Mouse (Mus musculus) hindbrain, embryonic 11.5 days (tissue): Measurements from ENCODE around the gene Pde1a. TPM values are rescaled to one million over a fixed set of nuclear protein-coding genes. Genes with fewer than 3 reads are reported as not detected.

ENCODE experiments used
- ATAC-seq: fragments of 200-750 bp; cut with Nextera tagmentation; 2 replicates; pipeline ENCODE4 v1.8.0; 2017; ENCODE audit warnings: mild to moderate bottlenecking, moderate TSS enrichment, moderate library complexity; ENCODE audit not compliant: low FRiP score
- DNase-seq: peaks from one replicate; pipeline ENCODE4 v3.0.0-alpha.2; 2015; ENCODE audit warnings: low spot score
- H3K27ac ChIP-seq: fragments of 300-500 bp; sonication (generic); 2 replicates; pipeline ENCODE4 v1.5.1; 2014; ENCODE audit warnings: mild to moderate bottlenecking, low read depth, low read length
- H3K27me3 ChIP-seq: fragments of 300-500 bp; sonication (generic); 2 replicates; pipeline ENCODE4 v1.6.1; 2014; ENCODE audit warnings: mild to moderate bottlenecking, low read length, moderate library complexity, mixed read lengths; ENCODE audit not compliant: control insufficient read depth, insufficient read depth
- H3K36me3 ChIP-seq: fragments of 300-500 bp; sonication (generic); 2 replicates; pipeline ENCODE4 v1.6.1; 2014; ENCODE audit warnings: mild to moderate bottlenecking, low read length, moderate library complexity, mixed read lengths; ENCODE audit not compliant: control insufficient read depth, insufficient read depth
- H3K4me1 ChIP-seq: fragments of 300-500 bp; sonication (generic); replicated peaks from 2 replicates; pipeline ENCODE4 v1.6.1; 2014; ENCODE audit warnings: low read length, mixed read lengths; ENCODE audit not compliant: control insufficient read depth, insufficient read depth
- H3K4me2 ChIP-seq: fragments of 300-500 bp; sonication (generic); replicated peaks from 2 replicates; pipeline ENCODE4 v1.6.1; 2014; ENCODE audit warnings: mild to moderate bottlenecking, low read depth, low read length
- H3K4me3 ChIP-seq: fragments of 300-500 bp; sonication (generic); 2 replicates; pipeline ENCODE4 v1.5.1; 2014; ENCODE audit warnings: low read depth, low read length
- H3K9ac ChIP-seq: fragments of 300-500 bp; sonication (generic); 2 replicates; pipeline ENCODE4 v1.6.1; 2014; ENCODE audit warnings: low read depth, low read length
- H3K9me3 ChIP-seq: fragments of 300-500 bp; sonication (generic); 2 replicates; pipeline ENCODE4 v1.6.1; 2016; ENCODE audit warnings: low read length; ENCODE audit not compliant: control insufficient read depth
- WGBS: fragments of 180-500 bp; shearing (Covaris S2); extraction: QIAGEN DNeasy Blood & Tissue Kit; methylation state at CpG from one replicate; pipeline ENCODE4 v1.1.7; 2014; 5-methylcytosine and 5-hydroxymethylcytosine counted together
- polyA plus RNA-seq: library from polyadenylated mRNA; unstranded; fragments of >200 nt; fragmentation: Nextera tagmentation; extraction: Ambion mirVana; gene quantifications from 2 replicates; pipeline ENCODE4 v1.2.1, GENCODE M21; 2014

Gene Pde1a
- polyA plus RNA-seq, 1 experiment from 2014 or later: 1.6 TPM

- no peak overlapping the region for H3K27ac ChIP-seq
- no peak overlapping the region for H3K4me2 ChIP-seq
- no peak overlapping the region for H3K9ac ChIP-seq
- no peak overlapping the region for H3K4me3 ChIP-seq
- no peaks in the 10 kb centered on the region for H3K4me1 ChIP-seq
- H3K27me3 ChIP-seq: no peaks in the 10 kb centered on the region
- ATAC-seq: no peak
- no peaks in the 10 kb centered on the region for H3K36me3 ChIP-seq
- H3K9me3 ChIP-seq: no peaks in the 10 kb centered on the region
- 75% methylated on average over 5 of the region's 5 CpGs for WGBS
- no peak for DNase-seq
Measured at GRCm38 (mm10) chr2:79839513-79839912, 289.7 kb downstream of the Pde1a start.

DNA sequence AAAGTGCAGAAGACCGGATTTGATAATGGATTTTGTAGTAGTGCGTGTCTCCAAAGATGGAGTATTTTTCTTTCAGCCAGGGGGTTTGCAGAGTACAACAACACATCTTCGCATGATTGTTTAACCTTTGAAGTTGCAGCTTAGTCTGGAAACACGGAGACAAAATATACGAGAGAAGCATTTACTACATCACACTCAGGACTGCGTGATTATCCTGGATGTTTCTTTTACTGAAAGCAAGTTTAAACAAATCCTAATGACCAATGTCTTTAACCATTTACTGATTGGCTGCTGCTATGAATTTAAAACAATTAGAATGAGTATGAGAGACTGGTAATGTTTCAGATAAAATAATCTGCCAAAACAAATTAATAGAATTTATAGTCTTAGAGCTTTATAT, 290.2 kb downstream of the Pde1a start:
- Histone ChIP-seq H3K4me2 (no peak overlapping the region), H3K9ac (no peak overlapping the region), H3K27me3 (no peaks in the 10 kb centered on the region), H3K4me1 (no peaks in the 10 kb centered on the region), H3K9me3 (no peaks in the 10 kb centered on the region), H3K36me3 (no peaks in the 10 kb centered on the region), H3K4me3 (no peak overlapping the region), H3K27ac (no peak overlapping the region)
- ATAC-seq (no peak), DNase-seq (no peak)
- 87% methylated on average over 6 of the region's 6 CpGs for WGBS

- ATAC-seq (no peak), DNase-seq (no peak)
- Histone ChIP-seq H3K9ac (no peak overlapping the region), H3K4me3 (no peak overlapping the region), H3K27me3 (no peaks in the 10 kb centered on the region), H3K27ac (no peak overlapping the region), H3K9me3 (no peaks in the 10 kb centered on the region), H3K36me3 (no peaks in the 10 kb centered on the region), H3K4me1 (no peaks in the 10 kb centered on the region), H3K4me2 (no peak overlapping the region)
- 93% methylated on average over 4 of the region's 4 CpGs for WGBS
Measured at GRCm38 (mm10) chr2:79825853-79826252, 303.4 kb downstream of the Pde1a start.

- H3K27ac ChIP-seq: no peak overlapping the region
- WGBS: 75% methylated on average over 3 of the region's 3 CpGs
- H3K9me3 ChIP-seq: no peaks in the 10 kb centered on the region
- H3K9ac ChIP-seq: no peak overlapping the region
- H3K27me3 ChIP-seq: no peaks in the 10 kb centered on the region
- no peaks in the 10 kb centered on the region for H3K36me3 ChIP-seq
- ATAC-seq (no peak), DNase-seq (no peak)
- no peak overlapping the region for H3K4me2 ChIP-seq
- no peaks in the 10 kb centered on the region for H3K4me1 ChIP-seq
- no peak overlapping the region for H3K4me3 ChIP-seq
Measured at GRCm38 (mm10) chr2:79819543-79819942, 309.7 kb downstream of the Pde1a start.

DNA sequence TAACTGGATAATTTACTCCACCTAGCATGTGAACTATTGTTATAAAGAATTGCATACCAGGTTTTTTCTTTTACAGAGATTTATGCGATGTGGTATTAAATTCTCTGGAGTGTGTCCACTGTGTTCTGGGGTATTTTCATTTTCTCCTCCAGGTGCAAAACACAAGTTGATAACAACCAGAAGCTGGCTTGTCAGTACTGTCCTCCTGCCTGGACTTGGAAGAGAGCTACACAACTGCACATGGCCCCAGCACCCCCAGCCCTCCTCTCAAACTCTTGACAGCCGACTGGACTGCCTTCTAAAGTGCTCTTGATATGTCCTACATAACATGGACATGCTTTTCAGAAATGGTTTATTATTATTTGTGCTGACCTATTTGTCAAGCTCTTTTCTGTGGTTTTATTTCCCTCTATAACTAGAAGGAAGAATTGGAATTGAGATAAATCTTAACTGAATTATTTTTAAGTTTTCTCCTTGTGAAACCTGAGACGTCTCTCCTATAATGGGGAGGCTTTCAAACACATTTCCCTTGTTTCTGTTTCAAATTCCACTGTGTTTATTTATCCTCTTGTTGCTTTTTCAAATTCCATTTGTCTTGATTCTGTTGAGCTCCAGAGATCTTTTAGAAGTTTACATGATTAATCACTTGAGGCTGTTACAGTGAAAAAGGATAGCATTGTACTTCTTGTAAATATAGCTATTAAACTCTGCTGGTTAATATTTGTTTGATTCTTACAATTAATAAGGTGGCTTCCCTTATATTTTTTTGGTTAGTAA, 313.4 kb downstream of the Pde1a start:
- no peak overlapping the region for H3K4me2 ChIP-seq
- no peak overlapping the region for H3K4me3 ChIP-seq
- H3K9ac ChIP-seq: no peak overlapping the region
- ATAC-seq (no peak), DNase-seq (no peak)
- no peaks in the 10 kb centered on the region for H3K4me1 ChIP-seq
- WGBS: 56% methylated on average over 3 of the region's 3 CpGs
- no peak overlapping the region for H3K27ac ChIP-seq
- no peaks in the 10 kb centered on the region for H3K36me3 ChIP-seq
- no peaks in the 10 kb centered on the region for H3K27me3 ChIP-seq
- no peaks in the 10 kb centered on the region for H3K9me3 ChIP-seq

DNA sequence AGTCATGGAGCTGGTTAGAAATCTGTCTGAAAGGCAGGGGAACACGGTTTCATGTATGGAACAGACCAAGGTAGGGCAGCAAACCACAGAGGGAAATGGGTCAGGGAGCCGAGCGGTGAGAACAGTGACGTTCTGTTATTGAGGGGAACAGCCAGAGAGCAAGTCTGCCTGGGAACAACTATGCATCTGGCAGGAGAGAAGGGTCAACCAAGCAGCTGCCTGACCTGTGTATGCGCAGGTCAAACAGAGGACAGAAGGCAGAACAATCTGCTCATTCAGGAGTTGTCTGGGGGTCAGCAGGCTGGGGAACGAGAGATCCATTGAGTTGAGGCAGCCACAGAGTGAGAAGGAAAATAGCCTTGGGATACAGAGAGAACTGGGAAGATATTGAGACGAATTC, 330.6 kb downstream of the Pde1a start:
- Histone ChIP-seq H3K4me2 (no peak overlapping the region), H3K9ac (no peak overlapping the region), H3K4me3 (no peak overlapping the region), H3K36me3 (no peaks in the 10 kb centered on the region), H3K27ac (no peak overlapping the region), H3K9me3 (no peaks in the 10 kb centered on the region), H3K4me1 (no peaks in the 10 kb centered on the region), H3K27me3 (no peaks in the 10 kb centered on the region)
- ATAC-seq (peak; percentile 84), DNase-seq (peak; percentile 56)
- 10% methylated on average over 7 of the region's 7 CpGs for WGBS

DNA sequence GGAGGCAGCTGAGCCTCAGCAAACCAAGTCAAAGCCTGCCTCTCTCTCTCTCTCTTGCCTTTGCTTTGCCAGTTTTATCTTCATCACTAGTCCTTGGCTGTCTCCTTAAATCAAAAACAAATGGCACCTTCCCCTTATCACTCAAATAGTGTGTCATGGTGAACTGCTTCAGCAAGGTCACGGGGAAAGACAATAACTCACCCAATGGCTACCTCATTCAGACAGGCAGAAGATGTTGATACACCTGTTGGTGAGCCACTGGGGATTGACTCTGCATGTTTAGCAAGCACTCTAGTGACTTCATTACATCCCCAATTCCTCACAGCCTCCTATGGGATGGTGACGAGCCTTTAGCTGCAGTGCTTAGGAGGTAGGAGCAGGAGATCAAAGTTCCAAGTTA, 331.8 kb downstream of the Pde1a start:
- H3K9ac ChIP-seq: no peak overlapping the region
- H3K4me1 ChIP-seq: no peaks in the 10 kb centered on the region
- no peak overlapping the region for H3K4me2 ChIP-seq
- H3K4me3 ChIP-seq: no peak overlapping the region
- no peak overlapping the region for H3K27ac ChIP-seq
- no peaks in the 10 kb centered on the region for H3K9me3 ChIP-seq
- no peaks in the 10 kb centered on the region for H3K27me3 ChIP-seq
- H3K36me3 ChIP-seq: no peaks in the 10 kb centered on the region
- 54% methylated on average over 2 of the region's 2 CpGs for WGBS
- DNase-seq (no peak), ATAC-seq (no peak)

- 83% methylated on average over 2 of the region's 2 CpGs for WGBS
- Histone ChIP-seq H3K9me3 (no peaks in the 10 kb centered on the region), H3K4me3 (no peak overlapping the region), H3K4me2 (no peak overlapping the region), H3K36me3 (no peaks in the 10 kb centered on the region), H3K27ac (no peak overlapping the region), H3K4me1 (no peaks in the 10 kb centered on the region), H3K9ac (no peak overlapping the region), H3K27me3 (no peaks in the 10 kb centered on the region)
- DNase-seq (no peak), ATAC-seq (no peak)
Measured at GRCm38 (mm10) chr2:79793186-79793585, 336.1 kb downstream of the Pde1a start.

DNA sequence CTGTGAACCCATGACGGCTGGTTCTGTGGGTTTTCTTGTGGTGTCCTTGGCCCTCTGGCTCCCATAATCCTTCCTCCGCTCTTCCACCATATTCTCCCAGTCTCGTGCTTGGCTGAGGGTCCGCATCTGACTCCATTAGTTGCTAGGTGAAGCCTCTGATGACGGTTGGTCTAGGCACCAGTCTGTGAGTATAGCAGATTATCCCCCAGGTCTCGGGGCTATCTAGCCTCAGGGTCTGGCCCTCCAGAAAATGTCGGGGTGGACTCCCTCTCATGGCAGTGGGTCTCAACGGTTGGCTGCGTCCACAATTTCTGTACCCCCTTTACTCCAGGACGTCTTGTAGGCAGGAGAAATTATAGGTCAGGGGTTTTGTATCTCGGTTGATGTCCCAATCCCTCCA, 342.8 kb downstream of the Pde1a start:
- Histone ChIP-seq H3K4me3 (no peak overlapping the region), H3K4me1 (no peaks in the 10 kb centered on the region), H3K9ac (no peak overlapping the region), H3K27ac (no peak overlapping the region), H3K36me3 (no peaks in the 10 kb centered on the region), H3K4me2 (no peak overlapping the region), H3K27me3 (no peaks in the 10 kb centered on the region), H3K9me3 (no peaks in the 10 kb centered on the region)
- ATAC-seq (no peak), DNase-seq (no peak)
- 90% methylated on average over 11 of the region's 11 CpGs for WGBS
